Mouse (Mus musculus): ENCODE measurements around the gene Usp51. TPM values are rescaled to one million over a fixed set of nuclear protein-coding genes. Genes with fewer than 3 reads are reported as not detected.
A peak's percentile ranks its signal among the peaks of the same experiment; 100 is the strongest.
"Not testable (repeated sequence)": the region's sequence is repeated elsewhere in the genome, so short reads cannot be mapped to it uniquely, and the experiment has no call there.

Gene Usp51
- 1.0 and 1.9 TPM in 2 replicates for polyA plus RNA-seq (2014; fragmentation: Nextera tagmentation; extraction: Ambion mirVana)

GRCm38 (mm10) chrX:153006387-153006841 is at the start of gene Usp51:
Usp51 (plus strand) TSS chrX:153006469.
- no peaks in the 10 kb centered on the region; the same call in 1 of the 2 replicates for H3K27me3 ChIP-seq (ENCODE audit: control insufficient read depth, insufficient read depth, low read length)
- no peaks in the 10 kb centered on the region for H3K4me1 ChIP-seq (ENCODE audit: control insufficient read depth, insufficient read depth, low read length)
- H3K4me2 ChIP-seq: peak within 1 kb of the TSS; percentile 67
- peak within 1 kb of the TSS; percentile 58 for H3K4me3 ChIP-seq (ENCODE audit: low read depth, low read length)
- H3K9ac ChIP-seq (ENCODE audit: low read depth, low read length): peak within 1 kb of the TSS; percentile 62
- ATAC-seq (replicated peaks; ENCODE audit: insufficient number of reproducible peaks, low FRiP score, low TSS enrichment): no peak; the same call in 1 of the 2 replicates
- no peaks in the 10 kb centered on the region for H3K36me3 ChIP-seq (ENCODE audit: control insufficient read depth, insufficient read depth, low read length)
- WGBS (ENCODE audit: insufficient replicate concordance): 18% methylated on average over 23 of the region's 23 CpGs
- no peaks in the 10 kb centered on the region for H3K9me3 ChIP-seq (replicated peaks; ENCODE audit: control insufficient read depth, low read length)
- peak within 1 kb of the TSS; percentile 59 for H3K27ac ChIP-seq (ENCODE audit: low read depth, low read length)

- H3K9me3 ChIP-seq (replicated peaks; ENCODE audit: control insufficient read depth, low read length): no peaks in the 10 kb centered on the region
- H3K4me2 ChIP-seq: no peak overlapping the region
- H3K27ac ChIP-seq (ENCODE audit: low read depth, low read length): no peak overlapping the region
- H3K27me3 ChIP-seq (ENCODE audit: control insufficient read depth, insufficient read depth, low read length): no peaks in the 10 kb centered on the region
- 81% methylated on average over 6 of the region's 6 CpGs for WGBS (ENCODE audit: insufficient replicate concordance)
- no peak overlapping the region for H3K9ac ChIP-seq (ENCODE audit: low read depth, low read length)
- H3K4me3 ChIP-seq (ENCODE audit: low read depth, low read length): no peak overlapping the region
- ATAC-seq (replicated peaks; ENCODE audit: insufficient number of reproducible peaks, low FRiP score, low TSS enrichment): no peak
- H3K36me3 ChIP-seq (ENCODE audit: control insufficient read depth, insufficient read depth, low read length): no peaks in the 10 kb centered on the region
- no peaks in the 10 kb centered on the region for H3K4me1 ChIP-seq (ENCODE audit: control insufficient read depth, insufficient read depth, low read length)
Measured at GRCm38 (mm10) chrX:152969606-152970005, 36.7 kb upstream of the Usp51 start.

- H3K4me2 ChIP-seq: peak overlapping the region; percentile 29
- 44% methylated on average over 5 of the region's 19 CpGs for WGBS (ENCODE audit: insufficient replicate concordance)
- ATAC-seq (replicated peaks; ENCODE audit: insufficient number of reproducible peaks, low FRiP score, low TSS enrichment): peak; percentile 22; the same call in 1 of the 2 replicates
Measured at GRCm38 (mm10) chrX:152973476-152974203, 32.6 kb upstream of the Usp51 start.

GRCm38 (mm10) chrX:152974204-152974661 is 32.0 kb upstream of the Usp51 start:
- Histone ChIP-seq H3K36me3 (ENCODE audit: control insufficient read depth, insufficient read depth, low read length) (no peaks in the 10 kb centered on the region), H3K27me3 (ENCODE audit: control insufficient read depth, insufficient read depth, low read length) (no peaks in the 10 kb centered on the region), H3K9me3 (replicated peaks; ENCODE audit: control insufficient read depth, low read length) (no peaks in the 10 kb centered on the region), H3K9ac (ENCODE audit: low read depth, low read length) (no peak overlapping the region), H3K4me3 (ENCODE audit: low read depth, low read length) (no peak overlapping the region), H3K27ac (ENCODE audit: low read depth, low read length) (no peak overlapping the region), H3K4me2 (peak overlapping the region; percentile 29), H3K4me1 (ENCODE audit: control insufficient read depth, insufficient read depth, low read length) (no peaks in the 10 kb centered on the region)
- ATAC-seq (replicated peaks; ENCODE audit: insufficient number of reproducible peaks, low FRiP score, low TSS enrichment): 0 out of 2 replicates have a peak, but pooled peaks have one; percentile 18
- WGBS (ENCODE audit: insufficient replicate concordance): 24% methylated on average over 6 of the region's 10 CpGs

More at GRCm38 (mm10) chrX:152973476-152974203, 32.6 kb upstream of the Usp51 start:
- H3K9ac ChIP-seq (ENCODE audit: low read depth, low read length); H3K9me3 ChIP-seq (replicated peaks; ENCODE audit: control insufficient read depth, low read length); H3K27ac ChIP-seq (ENCODE audit: low read depth, low read length); H3K4me3 ChIP-seq (ENCODE audit: low read depth, low read length); H3K36me3 ChIP-seq (ENCODE audit: control insufficient read depth, insufficient read depth, low read length); H3K4me1 ChIP-seq (ENCODE audit: control insufficient read depth, insufficient read depth, low read length); H3K27me3 ChIP-seq (ENCODE audit: control insufficient read depth, insufficient read depth, low read length): not testable (repeated sequence)

- Histone ChIP-seq H3K27me3 (ENCODE audit: control insufficient read depth, insufficient read depth, low read length) (no peaks in the 10 kb centered on the region), H3K9me3 (replicated peaks; ENCODE audit: control insufficient read depth, low read length) (no peaks in the 10 kb centered on the region), H3K4me1 (ENCODE audit: control insufficient read depth, insufficient read depth, low read length) (no peaks in the 10 kb centered on the region), H3K9ac (ENCODE audit: low read depth, low read length) (no peak overlapping the region), H3K27ac (ENCODE audit: low read depth, low read length) (no peak overlapping the region), H3K4me2 (no peak overlapping the region), H3K36me3 (ENCODE audit: control insufficient read depth, insufficient read depth, low read length) (no peaks in the 10 kb centered on the region), H3K4me3 (ENCODE audit: low read depth, low read length) (no peak overlapping the region)
- WGBS (ENCODE audit: insufficient replicate concordance): 84% methylated on average over 6 of the region's 6 CpGs
- ATAC-seq (replicated peaks; ENCODE audit: insufficient number of reproducible peaks, low FRiP score, low TSS enrichment): no peak
Measured at GRCm38 (mm10) chrX:152976538-152976937, 29.7 kb upstream of the Usp51 start.

- WGBS (ENCODE audit: insufficient replicate concordance): 56% methylated on average over 2 of the region's 2 CpGs
- Histone ChIP-seq H3K9me3 (replicated peaks; ENCODE audit: control insufficient read depth, low read length) (no peaks in the 10 kb centered on the region), H3K27me3 (ENCODE audit: control insufficient read depth, insufficient read depth, low read length) (no peaks in the 10 kb centered on the region), H3K27ac (ENCODE audit: low read depth, low read length) (no peak overlapping the region), H3K36me3 (ENCODE audit: control insufficient read depth, insufficient read depth, low read length) (no peaks in the 10 kb centered on the region), H3K4me3 (ENCODE audit: low read depth, low read length) (no peak overlapping the region), H3K4me2 (no peak overlapping the region), H3K4me1 (ENCODE audit: control insufficient read depth, insufficient read depth, low read length) (no peaks in the 10 kb centered on the region), H3K9ac (ENCODE audit: low read depth, low read length) (no peak overlapping the region)
- no peak for ATAC-seq (replicated peaks; ENCODE audit: insufficient number of reproducible peaks, low FRiP score, low TSS enrichment)
Measured at GRCm38 (mm10) chrX:152985009-152985408, 21.3 kb upstream of the Usp51 start.

GRCm38 (mm10) chrX:152989852-152990251 is 16.4 kb upstream of the Usp51 start:
- not testable (repeated sequence) for H3K9me3 ChIP-seq (replicated peaks; ENCODE audit: control insufficient read depth, low read length); H3K4me3 ChIP-seq (ENCODE audit: low read depth, low read length); ATAC-seq (replicated peaks; ENCODE audit: insufficient number of reproducible peaks, low FRiP score, low TSS enrichment); H3K9ac ChIP-seq (ENCODE audit: low read depth, low read length); H3K27me3 ChIP-seq (ENCODE audit: control insufficient read depth, insufficient read depth, low read length); H3K36me3 ChIP-seq (ENCODE audit: control insufficient read depth, insufficient read depth, low read length); H3K4me2 ChIP-seq; H3K4me1 ChIP-seq (ENCODE audit: control insufficient read depth, insufficient read depth, low read length); H3K27ac ChIP-seq (ENCODE audit: low read depth, low read length)

- H3K27me3 ChIP-seq (ENCODE audit: control insufficient read depth, insufficient read depth, low read length); ATAC-seq (replicated peaks; ENCODE audit: insufficient number of reproducible peaks, low FRiP score, low TSS enrichment); H3K9me3 ChIP-seq (replicated peaks; ENCODE audit: control insufficient read depth, low read length); H3K36me3 ChIP-seq (ENCODE audit: control insufficient read depth, insufficient read depth, low read length); H3K4me3 ChIP-seq (ENCODE audit: low read depth, low read length); H3K27ac ChIP-seq (ENCODE audit: low read depth, low read length); H3K4me1 ChIP-seq (ENCODE audit: control insufficient read depth, insufficient read depth, low read length); H3K9ac ChIP-seq (ENCODE audit: low read depth, low read length); H3K4me2 ChIP-seq: not testable (repeated sequence)
- WGBS (ENCODE audit: insufficient replicate concordance): no CpG with 5 or more reads among the region's 3 CpGs
Measured at GRCm38 (mm10) chrX:152996105-152996504, 10.2 kb upstream of the Usp51 start.

Measured in heart, embryonic 11.5 days (tissue).